Mouse (Mus musculus): Measurements from ENCODE around the gene Il12rb1.
A peak's percentile ranks its signal among the peaks of the same experiment; 100 is the strongest.

Gene Il12rb1

DNA sequence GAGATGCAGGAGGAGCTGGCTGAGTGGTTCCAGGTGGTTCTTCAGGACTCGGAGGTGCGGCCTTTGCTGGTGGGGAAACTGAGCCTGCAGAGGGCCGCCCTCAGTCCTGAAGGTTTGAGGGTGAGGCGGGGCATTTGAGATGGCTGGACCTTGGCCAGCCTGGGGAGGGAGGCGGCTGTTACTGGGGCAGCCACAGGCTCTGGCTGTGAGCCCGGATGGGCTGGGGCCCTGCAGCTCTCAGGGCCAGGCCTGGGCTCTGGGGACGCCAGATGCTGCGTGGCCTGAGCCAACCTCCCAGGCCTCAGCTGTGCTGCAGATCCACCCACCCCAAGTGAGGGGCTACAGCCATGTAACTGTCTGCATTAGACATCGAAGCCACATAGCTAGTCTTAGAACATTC, 34.4 kb upstream of the Il12rb1 start:
- DNase-seq (ENCODE audit: low spot score) = peak; percentile 77

DNA sequence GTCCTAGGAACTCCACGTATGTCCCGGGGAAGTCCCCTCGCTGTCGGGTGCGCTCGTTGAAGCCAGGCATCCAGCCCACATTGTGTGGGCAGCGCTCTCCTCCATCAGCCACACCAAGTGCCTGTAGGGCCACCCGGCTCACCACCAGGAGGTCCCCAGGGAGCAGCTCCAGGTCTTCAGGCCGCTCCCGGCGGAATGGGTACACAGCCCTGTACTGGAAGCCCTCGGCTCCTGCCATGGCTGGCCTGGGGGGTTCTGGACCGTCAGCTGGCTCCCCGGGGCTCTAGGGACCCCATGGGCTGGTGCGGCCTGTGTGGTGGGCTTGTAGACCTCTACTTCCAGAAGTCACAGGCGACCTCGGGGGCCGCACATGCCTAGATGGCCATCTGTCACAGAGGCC, 33.5 kb upstream of the Il12rb1 start:
- DNase-seq (ENCODE audit: low spot score) = peak; percentile 14

DNA sequence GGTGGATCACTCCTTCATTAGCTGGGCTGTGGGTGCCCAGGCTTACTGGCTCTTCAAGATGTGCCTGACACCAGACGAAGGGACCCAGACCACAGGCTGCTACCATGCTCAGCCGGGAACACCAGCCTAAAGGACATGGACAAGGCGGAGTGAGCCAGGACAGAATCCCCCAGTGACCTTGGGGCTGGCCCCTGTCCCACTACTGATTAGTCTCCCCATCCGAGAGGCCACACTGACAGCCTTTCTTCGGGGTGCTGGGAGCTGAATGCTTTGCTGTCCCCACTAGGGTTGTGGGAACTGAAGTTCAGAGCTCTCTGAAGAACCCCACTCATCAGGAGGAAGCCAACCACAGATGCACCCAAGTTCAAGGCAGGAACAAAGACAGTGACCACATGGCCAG, 33.0 kb upstream of the Il12rb1 start:
- DNase-seq (ENCODE audit: low spot score) = no peak

DNA sequence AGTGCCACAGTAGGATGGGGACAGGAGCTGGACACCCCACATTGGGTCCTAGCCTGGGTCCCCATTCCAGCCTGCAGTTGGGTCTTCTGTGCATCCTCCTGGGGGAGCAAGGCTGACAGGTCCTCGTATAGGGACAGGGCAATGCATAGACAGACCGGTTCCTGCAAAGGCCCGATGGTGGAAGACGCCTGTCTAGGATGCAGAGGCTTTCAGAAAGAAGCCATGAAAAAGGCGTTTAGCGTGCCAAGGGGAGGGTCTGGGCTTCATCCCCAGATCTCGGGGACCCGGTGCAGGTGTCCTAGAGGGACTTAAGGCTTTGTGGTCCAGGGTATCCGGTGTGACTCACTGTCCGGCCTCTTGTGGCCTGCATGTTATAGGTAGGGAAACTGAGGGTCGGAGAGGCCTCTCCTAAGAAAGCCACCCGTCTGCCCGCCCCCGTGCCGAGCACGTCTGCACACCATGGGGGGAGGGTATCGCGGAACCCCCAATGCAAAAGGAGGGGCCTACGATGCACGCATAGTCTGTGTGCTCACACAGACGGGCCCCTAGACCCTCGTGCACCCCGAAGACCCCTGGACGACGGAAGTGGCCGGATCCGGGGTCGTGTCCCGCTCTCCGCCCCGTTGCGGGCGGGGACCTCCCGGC, 32.3 kb upstream of the Il12rb1 start:
- no peak for DNase-seq (ENCODE audit: low spot score)

DNA sequence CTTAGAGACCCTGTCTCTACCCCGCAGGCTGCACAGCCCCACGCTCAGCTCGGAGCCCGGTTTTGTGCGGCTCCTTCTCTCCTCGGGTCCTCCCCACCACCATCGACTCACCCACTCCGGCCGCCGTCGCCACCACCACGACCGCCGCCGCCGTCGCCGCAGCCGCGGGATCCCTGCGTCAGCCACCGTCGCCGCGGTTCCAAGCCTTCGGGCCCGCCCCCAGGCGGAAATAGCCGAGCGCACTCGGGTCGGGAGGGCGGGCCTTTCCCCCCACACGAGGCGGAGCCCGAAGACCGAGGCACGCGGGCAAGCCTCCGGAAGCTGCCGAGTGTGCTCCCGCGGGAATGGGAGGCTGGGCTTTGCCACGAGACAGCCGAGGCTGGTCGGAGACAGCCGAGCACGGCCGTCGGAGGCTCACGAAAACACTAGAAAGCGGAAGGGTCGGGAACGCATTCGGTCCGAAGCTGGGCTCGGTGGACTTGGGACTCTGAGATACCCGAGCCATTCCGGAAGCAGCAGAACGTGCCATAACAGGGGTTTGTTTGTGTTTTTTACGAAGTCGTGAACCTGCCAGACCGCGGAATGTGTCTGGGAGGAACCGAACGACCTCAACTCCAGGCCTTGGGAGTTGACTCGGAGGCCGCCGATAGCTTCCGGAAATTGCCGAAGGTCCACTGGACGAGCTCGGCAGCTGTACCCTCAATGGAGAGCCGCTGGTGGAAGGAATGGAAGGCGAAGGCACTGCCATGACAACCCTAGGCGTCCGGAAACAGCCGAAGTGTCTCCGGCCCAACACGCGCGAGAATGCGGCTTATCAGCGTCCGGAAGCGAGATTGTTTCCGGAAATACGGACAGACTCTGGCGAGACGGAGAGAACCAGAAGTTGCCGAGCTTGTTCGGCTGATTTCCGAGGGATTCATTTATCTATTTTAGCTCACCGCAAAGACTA, 31.5 kb upstream of the Il12rb1 start, which contains the start of gene Pik3r2:
TSS of gene Pik3r2 (minus strand) at position 218 of the 949 bp plus-strand sequence.
- DNase-seq (ENCODE audit: low spot score) = peak; percentile 95

DNA sequence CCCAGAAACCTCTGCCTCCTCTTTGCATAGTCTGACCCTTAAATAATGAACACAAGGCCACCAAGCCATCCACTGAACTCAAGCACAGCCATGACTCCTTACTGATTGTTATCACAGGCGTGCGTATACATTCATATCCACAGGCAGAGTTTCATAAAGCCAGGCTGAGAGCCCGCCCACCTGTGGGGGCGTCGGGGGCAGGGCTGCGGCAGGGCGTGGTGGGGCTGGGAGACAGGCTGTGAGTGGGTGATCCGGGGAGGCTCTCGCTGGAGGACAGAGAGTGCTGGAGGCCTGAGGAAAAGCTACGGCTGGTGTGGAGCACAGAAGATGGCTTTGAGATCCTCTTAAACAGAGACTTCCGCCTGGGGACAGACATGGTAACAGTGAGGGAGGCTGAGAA, 28.2 kb upstream of the Il12rb1 start:
- DNase-seq (ENCODE audit: low spot score) = no peak

DNA sequence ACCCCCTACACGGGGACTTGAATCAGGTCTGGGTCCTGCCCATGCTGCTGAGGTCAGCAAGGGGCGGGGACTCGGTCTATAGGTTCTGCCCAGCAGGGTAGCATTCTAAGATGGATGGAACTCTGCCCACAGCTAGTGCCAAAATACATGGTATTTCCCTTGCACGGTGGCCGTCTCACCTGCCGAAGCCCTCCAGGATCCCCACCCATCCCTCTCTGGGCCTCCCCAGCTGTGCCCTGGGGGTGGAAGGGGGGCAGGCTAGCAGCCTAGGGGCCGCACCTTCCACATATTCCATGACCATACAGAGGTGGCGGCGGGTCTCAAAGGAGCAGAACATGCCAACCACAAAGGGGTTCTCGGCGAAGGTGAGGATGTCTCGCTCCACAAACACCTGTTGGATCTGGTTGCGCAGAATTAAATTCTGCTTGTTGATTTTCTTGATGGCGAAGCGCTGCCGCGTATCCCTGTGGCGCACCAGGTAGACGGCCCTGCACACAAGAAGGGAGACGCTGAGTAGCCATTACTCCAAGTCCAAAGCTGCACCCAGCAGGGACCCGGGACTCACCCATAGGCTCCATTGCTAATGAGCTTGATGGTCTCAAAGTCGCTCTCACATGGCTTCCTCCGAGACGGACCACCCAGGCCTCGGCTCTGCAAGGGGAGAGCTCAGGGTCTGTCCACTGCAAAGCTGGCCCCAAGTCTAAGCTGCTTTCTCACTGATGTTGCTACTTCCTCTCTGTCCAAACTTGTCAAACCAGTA, 21.8 kb upstream of the Il12rb1 start:
- no peak for DNase-seq (ENCODE audit: low spot score)

DNA sequence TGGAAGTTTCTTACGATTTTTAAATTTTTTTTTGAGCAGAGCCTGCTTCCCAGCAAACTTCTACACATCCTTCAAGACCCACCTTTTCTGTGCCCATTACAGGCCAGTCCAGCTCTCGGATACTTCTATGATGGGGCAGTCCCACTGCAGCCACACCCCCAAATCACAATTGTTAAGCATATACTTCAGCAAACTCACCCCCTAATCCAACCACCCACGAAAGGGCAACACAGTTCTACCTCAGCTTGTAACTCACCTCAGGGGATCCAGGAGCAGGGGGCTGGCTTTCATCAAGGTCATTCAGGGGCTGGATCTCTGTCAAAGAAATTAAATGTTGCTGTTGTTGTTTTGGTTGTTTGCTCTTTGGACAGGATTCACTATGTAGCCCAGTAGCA, 21.2 kb upstream of the Il12rb1 start:
- no peak for DNase-seq (ENCODE audit: low spot score)

DNA sequence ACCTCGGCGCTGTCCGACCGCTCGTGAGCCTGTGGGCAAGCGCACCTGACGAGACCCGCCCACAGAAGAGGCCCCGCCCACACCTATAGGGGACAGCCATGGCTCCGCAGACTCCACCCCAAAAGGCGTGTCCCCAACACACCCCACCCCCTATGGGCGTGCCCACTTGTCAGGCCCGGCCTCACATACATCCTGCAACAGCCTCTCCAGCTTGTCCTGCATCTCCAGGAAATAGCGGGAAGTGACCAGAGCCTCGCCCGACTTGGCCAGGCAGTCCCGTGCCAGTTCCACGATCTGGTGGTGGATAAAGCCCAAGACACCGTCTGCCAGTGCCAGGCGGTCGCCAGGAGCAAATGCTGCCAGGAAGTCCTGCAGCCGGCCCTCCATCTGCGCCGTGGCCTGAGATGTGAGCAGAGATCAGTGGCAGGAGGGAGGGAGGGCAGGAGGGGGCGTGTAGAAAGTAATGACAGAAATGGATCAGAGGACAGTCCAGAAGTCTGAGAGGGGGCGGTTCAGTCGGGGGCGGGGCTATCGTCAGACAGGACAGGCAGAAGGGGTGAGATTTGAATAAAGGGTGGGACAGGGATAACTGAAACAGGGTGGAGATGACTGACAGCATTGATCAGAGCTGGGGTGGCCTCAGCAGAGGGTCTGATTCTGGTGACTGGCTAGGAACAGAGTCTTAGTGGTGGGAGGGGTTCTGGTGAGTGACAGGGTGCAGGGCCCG, 20.1 kb upstream of the Il12rb1 start:
- DNase-seq (ENCODE audit: low spot score) = peak; percentile 86

DNA sequence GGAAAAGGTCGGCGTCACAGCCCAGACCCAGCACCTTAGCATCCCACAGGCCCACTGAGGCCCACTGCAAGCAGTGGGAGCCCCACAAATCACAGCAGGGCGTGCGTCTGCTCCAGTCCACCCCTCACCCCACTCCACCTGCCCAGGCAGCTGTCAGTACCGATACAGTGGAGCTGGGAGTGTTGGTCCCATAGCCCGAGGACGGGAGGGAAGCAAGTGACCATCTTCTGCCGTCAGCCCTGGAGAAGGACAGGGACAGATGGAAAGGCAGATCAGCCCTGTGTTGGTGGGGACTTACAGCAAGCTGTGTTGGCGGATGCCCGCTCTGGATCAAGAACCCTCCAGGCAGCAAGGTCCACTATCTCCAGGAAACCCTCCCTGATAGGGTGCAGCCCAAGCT, 19.2 kb upstream of the Il12rb1 start:
- no peak for DNase-seq (ENCODE audit: low spot score)

DNA sequence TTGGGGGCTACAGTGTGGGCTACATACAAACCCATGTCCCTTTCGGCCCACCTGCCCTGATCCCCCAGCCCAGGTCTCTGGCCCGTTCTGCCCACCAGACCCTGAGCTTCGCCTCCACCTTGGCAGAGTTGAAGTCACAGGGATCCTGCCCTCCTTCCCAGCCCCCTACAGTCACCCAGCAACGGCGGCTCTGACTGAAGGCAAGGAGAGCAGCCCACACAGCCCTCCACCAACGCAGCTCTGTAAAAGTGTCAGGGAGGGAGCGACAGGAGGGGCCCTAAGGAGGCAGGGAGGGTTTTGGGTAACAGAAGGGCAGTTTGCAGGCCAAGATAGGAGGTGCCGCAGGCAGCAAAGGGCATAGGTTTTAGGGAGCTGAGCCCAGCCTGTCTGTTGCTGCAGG, 17.4 kb upstream of the Il12rb1 start:
- DNase-seq (ENCODE audit: low spot score) = no peak

DNA sequence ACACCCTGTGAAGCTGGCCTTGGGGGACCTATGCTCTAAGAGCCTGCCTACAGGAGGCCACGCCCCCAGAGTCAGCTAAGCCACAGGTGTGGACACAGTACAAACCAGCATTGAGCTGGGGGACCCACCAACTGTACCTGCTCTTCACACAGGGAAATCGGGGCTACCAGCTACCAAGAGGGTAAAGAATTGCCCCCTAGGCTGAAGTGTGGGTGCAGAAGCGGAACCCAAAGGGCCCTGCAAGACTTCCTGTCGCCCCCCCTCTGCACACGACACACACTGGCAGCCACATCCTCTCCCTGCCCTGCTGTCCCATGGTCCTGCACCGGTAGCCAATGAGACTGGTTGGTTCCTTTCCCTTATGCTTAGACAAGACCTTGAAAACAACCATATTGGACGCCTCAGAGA, 17.0 kb upstream of the Il12rb1 start:
- DNase-seq (ENCODE audit: low spot score) = no peak

DNA sequence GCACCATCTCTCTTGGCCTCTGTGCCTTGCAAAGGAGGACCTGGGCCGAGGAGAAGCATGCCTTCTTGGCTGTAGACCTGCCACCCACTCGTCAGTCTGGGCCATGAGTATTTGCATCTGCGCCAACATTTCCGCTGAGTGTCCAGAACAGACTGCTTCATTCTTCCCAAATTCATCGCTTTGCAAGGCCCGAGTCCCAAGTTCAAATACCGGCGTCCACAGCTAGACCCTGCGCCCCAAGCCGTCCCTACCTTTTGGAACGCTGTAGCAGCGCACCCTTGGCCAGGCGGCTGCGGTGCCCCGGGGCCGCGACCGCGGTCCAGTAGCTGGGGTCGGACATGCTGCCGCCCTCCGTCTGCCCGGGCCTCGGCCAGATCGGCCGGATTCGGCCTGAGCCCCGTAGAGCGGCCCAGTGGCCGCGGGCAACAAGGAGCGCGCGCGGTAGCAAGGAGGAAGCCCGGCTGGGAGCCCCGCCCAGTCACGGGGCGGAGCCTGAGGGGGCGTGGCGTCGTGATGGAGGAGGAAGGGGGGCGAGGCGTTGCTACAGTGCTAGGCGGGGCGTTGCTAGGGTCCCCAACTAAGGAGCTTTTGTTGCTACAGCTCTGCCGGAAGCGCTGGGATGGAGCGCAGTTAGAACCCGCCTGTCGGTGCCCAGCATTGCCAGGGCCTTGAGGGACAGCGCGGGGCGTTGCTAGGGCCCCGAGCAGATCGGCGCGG, 16.1 kb upstream of the Il12rb1 start:
- DNase-seq (ENCODE audit: low spot score) = peak; percentile 95

DNA sequence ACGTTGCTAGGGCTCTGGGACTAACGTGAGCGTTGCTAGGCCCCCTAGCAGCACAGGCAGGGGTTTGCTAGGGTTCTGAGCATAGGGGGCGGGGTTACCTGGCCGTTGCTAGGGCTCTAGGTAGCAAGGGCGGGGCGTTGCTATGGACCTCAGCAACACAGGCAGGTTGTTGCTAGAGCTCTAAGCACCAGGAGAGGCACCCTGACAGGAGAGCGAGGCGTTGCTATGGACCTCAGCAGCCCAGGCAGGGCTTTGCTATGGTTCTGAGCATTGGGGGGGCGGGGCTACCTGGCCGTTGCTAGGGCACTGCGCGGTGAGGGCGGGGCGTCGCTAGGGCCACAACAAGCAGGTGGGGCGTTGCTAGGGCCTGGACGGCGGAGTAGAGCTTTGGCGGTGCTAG, 15.5 kb upstream of the Il12rb1 start:
- DNase-seq (ENCODE audit: low spot score) = peak; percentile 84

DNA sequence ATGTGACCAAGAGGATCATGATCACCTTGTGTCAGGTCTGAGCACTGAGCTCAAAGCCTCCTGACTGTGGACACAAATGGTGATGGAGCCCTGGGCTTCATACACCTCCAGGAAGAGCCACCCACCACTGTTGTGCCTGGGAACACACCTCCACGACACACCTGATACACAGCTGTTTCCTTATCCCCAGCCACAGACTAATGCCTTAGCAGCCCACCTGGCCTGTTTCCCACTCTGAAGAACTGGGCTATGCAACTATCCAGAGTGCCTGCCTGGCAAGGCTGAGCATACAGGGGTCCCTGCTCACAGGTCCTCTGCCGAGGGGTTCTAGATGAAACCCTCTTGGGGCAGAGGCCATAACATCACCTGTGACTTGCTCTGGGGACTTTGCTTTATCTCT, 14.0 kb upstream of the Il12rb1 start:
- DNase-seq (ENCODE audit: low spot score) = no peak

DNA sequence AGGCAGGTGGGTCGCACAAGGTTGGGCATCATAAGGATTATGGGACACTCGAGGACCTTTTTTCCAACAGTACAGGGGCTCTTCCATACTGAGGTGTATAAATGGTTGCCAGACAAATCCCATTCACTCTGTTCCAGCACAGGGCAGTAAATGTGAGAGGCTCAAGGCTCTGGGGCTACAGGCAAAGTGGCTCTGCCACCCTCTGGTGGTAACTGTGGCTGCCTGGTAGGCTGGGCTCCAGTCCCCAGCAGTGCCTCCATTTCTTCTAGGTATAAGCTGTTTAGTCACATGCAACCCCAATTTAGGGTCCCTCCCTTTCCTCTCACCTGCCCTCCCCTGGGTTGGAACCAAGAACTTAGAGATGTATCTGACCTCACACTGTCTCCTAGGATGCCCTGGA, 12.9 kb upstream of the Il12rb1 start:
- no peak for DNase-seq (ENCODE audit: low spot score)

DNA sequence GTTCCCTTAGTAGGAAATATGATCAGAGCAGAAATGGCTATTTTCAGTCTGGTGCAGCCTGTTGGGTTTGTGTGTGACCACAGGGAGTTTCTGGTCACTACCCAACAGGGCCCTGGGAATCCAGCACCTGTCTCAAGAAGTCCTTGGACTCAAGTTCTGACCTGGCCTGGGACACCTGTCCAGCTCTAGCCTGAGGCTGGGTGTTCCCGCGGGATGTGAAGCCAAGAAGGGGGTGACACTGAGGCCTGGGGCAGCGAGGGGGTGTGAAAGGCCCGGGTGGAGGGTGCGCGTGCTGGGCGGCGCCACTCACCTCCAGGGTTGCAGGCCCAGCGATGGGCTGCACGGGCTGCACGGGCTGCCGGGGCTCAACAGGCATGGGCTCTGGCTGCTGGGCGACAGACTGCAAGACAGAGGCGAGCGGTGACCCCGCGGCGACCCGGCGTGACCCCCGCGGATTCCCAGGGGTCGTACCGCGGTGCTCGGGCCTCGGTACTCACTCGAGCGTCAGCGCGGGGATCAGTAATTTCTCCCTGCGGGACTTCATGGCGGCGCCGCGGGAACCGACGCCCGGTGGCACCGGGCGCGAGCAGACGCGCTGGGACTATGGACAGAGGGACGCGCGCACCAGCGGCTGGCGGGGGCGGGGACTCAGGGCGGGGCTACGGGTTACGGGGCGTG, 11.7 kb upstream of the Il12rb1 start:
- DNase-seq (ENCODE audit: low spot score) = no peak

DNA sequence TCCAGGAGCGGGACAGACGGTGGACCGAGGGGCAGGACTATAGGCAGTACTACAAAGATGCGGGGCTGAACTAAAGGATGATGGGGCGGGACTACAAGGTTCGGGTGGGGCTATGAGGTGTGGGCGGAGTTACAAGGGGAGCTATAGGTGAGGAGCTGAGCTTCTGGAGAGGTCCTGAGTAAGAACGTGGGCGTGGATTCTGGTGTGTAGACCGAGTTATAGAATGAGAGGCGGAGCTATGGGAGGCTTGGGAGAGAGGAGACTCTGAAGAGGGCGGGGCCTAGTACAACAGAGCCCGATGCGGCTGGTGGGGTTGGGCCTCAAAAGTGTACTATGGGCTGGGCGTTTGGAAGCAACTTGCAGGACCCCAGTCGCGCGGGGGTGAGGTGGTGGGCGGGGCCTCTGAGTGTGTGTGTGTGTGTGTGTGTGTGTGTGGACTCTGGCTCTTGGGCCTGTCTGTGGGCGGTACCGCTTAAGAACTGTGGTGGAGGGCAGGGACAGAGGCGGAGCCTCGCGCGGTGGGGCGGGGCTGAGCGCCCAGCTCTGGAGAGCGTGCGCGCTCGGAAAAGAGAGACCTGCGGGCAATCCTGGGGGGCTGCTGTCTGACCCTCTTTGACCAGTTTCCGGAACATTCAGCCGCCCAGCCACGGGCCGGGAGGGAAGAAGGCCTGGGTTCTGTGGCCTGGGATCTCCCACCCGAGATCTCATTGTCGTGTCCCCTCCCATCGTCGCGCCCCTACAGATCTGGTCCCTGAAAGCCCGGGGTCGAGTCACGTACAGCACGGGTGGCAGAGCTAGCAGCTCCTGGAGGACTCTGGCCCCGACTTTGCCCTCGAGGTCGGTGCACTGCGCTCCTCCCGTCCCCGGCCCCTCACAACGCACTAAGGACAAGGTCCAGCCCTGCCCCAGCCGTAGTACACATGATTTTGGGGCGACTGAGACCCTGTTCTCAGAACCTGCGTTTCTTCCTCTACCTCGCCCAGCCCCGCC, 10.9 kb upstream of the Il12rb1 start:
- peak; percentile 88 for DNase-seq (ENCODE audit: low spot score)

DNA sequence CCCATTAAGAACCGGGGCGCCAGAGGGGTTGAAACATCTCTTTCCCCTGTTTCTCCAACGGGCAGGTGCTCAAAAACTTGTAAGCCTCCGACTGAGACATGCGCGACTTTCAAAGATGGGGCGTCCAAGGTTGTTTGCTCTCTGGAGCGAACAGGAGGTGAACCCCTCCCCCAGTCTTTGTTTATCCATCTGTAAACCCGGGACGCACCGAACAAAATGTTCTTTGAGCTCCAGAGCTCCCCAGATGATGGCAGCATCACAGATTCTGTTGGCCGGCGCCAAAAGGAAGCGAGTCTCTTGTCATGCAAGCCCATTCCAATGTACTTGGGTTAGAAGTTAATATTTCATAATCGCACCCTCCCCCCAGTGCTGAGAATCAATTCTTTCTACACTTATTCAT, 10.0 kb upstream of the Il12rb1 start:
- DNase-seq (ENCODE audit: low spot score) = peak; percentile 70

DNA sequence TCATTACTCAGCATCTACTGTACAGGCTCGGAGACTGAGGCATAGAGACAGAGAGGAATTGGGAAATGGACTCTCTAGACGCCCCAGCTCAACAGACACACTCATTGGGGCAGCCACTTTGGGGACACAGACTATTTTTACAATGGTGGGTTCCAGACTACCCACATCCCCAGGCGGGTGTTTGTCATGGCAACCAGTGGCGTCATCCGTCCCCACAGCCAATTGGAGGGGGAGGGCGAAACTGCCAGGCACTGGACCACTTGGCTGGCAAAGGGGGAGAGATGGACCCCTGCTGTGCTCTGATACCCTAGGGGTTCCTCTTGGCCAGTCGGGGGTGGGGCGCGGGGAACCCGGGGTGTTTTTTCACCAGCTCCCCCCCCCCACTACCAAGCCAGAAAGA, 7.6 kb upstream of the Il12rb1 start:
- no peak for DNase-seq (ENCODE audit: low spot score)

Data from testis, postnatal 14 days (tissue).